Mouse (Mus musculus) testis, adult 2 months (tissue): ENCODE results near the gene Tmem245.

Experiments used
- CTCF ChIP-seq: fragments of 200-500 bp; IDR thresholded peaks from 2 replicates; pipeline ENCODE4 v1.5.1; 2012; ENCODE audit warnings: low read depth, mild to moderate bottlenecking, inconsistent platforms, low read length, moderate library complexity; ENCODE audit not compliant: control insufficient read depth, insufficient read depth, insufficient replicate concordance
- POLR2A ChIP-seq: fragments of 200-500 bp; IDR thresholded peaks from 2 replicates; pipeline ENCODE4 v1.6.1; 2012; ENCODE audit warnings: low read depth, mild to moderate bottlenecking, inconsistent platforms, low read length, moderate library complexity; ENCODE audit not compliant: control insufficient read depth

DNA sequence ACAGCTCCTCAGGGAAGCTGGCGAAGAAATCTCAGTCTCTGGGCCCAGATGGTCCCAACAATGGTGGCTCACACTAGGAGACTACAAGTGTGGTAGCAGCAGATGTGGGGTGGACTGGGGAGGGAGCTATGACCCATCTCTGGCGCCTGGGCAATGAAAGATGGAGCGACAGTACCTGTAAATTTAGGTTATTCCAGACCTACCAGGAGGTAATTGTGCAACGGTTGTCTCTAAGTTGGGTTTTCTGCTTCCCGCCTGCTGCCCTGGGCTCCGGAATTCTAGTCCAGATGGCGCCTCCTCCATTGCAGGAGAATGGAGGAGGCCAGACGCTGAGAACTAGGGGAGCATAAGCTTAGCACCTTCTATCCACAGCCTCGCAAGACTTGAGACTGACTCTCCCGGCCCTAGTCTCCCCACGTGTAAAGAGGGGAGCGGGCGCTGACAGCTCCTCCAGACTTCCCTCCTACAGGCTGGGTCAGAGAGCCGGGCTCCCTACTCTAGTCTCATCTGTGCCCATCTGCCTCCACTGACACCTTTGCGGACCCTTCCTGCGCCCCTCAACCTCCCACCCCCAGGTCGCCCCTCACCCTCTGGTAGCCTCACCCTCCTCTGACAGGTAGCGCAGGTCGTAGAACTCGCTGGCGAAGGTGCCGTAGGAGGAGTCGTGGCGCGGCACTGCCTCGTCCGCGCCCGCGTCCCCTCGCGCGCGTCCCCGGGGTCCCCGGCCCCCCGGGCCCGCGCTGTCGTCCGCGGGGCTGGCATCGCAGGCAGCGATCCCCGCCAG, 42.4 kb upstream of the Tmem245 start:
- TF ChIP-seq POLR2A (no peak), CTCF (no peak)
